Mouse (Mus musculus): Measurements from ENCODE around the gene Gpr3. TPM values are rescaled to one million over a fixed set of nuclear protein-coding genes. Genes with fewer than 3 reads are reported as not detected.

The Gpr3 gene
- total RNA-seq (2021): not detected
- long read RNA-seq, experiment 1: 0 reads
- long read RNA-seq, experiment 2: 0 reads

DNA sequence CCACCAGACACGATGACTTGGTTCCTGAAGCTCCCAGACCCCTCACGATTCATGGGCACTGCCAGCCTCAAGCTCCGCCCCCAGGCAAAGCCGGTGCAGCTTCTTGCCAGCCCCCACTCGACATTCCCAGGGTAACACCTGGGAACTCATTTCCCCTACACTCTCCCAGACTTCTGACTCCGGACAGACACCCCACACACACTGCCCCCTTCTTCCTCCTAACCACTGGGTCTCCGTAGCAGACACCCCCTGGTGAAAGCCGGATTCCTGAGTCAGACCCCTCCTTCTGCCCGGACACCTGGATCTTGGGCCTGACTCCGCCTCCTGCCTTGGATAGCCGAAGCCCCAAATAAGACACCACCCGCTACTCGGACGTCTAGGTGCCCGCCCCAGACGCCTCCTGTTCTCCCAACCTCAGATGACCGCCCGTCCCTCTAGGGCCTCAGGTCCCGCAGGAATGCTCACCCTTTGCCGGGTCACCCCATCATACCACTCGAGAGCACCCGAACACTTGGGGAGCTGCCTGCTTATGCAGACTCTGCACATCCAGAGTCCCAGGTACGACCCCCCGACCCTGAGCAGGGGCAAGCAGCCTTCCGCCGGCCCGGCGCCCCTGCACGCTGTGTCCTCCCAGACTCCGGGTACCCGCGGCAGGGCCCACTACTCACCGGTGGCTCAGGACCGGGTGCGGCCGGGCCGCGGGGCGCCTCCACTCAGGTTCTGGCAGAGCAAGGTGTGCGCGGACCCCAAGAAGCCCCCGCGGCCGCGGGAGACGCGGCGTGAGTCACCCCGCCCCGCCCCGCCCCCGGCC lies at the start of gene Gpr3, which contains the start of gene Cd164l2:
Gene Gpr3 (minus strand): TSS at position 786 of the 811 bp plus-strand sequence.
Gene Cd164l2 (plus strand): TSS at position 381 of the 811 bp plus-strand sequence.
- intact Hi-C loops (cut with DNase I): loop anchor here (5.0 to 10.0 kb wide), 2 partner anchors 205 to 267 kb away; no protein-coding TSS in a partner anchor

GRCm38 (mm10) chr4:133261641-133262374 lies 49.5 kb upstream of the Gpr3 start:
- intact Hi-C loops (cut with DNase I): no loop called here
- DNase-seq: peak in 1 of 2 experiments; percentile 3

More for the DNA sequence above, at the start of gene Gpr3, which contains the start of gene Cd164l2:
- no peak for DNase-seq

GRCm38 (mm10) chr4:133257798-133258408 lies 45.6 kb upstream of the Gpr3 start:
- no peak for DNase-seq
- intact Hi-C loops (cut with DNase I): no loop called here

DNA sequence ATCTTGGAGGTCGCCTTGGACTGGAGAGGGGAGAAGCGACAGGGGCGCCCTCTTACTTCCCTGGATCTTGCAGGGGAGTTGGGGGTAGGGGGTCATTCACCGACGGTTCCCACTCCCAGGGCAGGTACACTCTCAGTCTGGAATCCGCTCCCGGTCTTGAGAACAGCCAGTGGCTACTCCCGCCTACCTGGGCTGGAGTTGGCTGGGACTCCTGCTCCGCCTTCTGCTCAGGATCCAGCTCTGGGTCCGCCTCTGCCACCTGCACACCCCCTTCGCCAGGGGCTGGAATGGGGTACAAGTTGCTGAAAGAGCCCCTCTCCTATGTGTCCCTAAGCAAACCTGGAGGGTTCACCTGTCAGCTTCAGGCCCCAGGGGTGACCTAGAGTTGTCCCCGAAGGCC lies 44.9 kb upstream of the Gpr3 start:
- intact Hi-C loops (cut with DNase I): no loop called here
- DNase-seq: peak in 1 of 2 experiments; percentile 2

- no peak for DNase-seq
- intact Hi-C loops (cut with DNase I): no loop called here
Measured at GRCm38 (mm10) chr4:133256820-133257219, 44.5 kb upstream of the Gpr3 start.

DNA sequence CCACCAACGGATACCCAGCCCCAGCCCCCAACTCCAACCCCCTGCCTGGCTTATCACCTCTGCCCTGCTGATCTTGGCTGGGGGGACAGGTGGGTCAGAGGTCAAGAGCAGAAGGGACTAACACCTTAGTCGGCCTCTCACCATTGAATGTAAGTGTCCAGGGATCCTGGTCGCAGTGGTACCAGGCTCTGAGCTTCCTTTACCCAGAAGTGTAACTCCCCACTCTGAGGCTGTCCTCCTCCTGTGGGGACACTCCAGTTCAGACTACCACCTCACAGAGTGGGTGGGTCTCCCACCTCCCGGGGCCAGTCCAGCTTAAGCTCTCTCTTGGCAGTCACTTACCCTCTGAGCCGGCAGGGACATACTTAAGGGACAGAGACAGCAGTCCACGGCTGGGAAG lies 43.1 kb upstream of the Gpr3 start:
- intact Hi-C loops (cut with DNase I): no loop called here
- DNase-seq: no peak

- intact Hi-C loops (cut with DNase I): no loop called here
- no peak for DNase-seq
Measured at GRCm38 (mm10) chr4:133253412-133253811, 41.1 kb upstream of the Gpr3 start.

DNA sequence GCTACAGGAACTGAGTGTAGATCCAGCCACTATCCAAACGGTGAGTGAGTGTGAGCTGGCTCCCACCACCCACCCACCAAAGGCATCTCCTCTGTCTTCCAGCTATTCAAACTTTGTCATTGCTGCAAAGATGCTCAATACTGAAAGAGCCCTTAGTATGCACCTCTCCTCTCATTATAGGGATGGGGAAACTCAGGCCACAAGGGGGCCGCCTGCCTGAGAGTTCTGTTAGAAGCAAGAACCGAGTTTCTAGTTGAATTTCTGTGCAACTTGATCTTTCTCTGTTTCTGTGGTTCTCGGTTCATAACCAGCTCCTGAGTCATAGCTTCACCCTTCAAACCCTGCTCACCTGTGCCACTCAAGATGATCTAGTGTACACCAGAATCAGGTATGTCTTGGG lies 39.8 kb upstream of the Gpr3 start:
- DNase-seq: no peak
- intact Hi-C loops (cut with DNase I): no loop called here

DNA sequence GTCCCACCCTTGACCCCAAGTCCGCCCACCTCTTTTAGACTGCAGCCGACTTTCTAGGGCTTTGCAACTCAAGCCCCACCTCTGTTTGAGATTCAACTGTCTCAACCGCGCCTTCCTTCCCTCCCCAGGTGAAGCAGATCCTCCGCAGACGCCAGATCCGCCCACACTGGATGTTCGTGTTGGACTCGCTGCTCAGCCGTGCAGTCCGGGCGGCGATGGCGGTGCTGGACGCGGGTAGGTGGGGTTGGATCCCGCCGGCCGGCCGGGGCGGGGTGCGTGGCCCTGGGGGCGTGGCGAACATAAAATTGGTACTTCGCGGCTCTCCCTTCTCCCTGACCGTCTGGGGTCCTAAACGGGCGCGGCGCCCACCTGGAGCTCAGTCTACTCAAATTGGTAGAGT lies 38.9 kb upstream of the Gpr3 start:
- DNase-seq: no peak

GRCm38 (mm10) chr4:133250609-133251008 lies 38.3 kb upstream of the Gpr3 start:
- peak; percentile 84 to 87 for DNase-seq
- intact Hi-C loops (cut with DNase I): loop anchor here (1.0 kb wide), 1 partner anchor 241 kb away; no protein-coding TSS in a partner anchor

More for the DNA sequence above, 38.9 kb upstream of the Gpr3 start:
- intact Hi-C loops (cut with DNase I): no loop called here

DNA sequence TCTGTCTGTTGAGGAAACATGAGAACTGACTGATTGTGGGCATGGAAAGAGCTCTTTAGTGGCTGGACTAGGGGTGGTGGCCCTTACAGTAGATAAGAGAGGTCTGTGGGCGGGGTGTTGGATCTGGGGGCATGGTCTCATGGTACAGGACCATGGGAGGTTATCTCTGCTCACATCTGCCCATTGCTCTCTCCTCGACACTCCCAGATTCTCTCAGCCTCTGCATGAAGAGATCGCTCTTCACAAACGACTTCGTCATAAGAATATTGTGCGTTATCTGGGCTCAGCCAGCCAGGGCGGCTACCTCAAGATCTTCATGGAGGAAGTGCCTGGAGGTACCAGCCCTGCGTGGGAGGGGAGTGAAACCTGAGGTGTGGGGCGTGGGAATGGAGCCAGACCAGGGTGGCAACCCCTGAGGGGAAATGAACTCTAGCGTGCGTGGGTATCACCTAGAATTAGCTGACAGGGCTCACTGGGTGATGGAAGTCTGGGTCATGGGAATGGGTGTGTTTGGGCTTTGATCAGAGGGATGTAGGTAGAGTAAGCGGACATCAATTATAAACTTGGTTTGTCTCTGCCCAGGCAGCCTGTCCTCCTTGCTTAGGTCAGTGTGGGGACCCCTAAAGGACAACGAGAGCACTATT lies 35.6 kb upstream of the Gpr3 start:
- intact Hi-C loops (cut with DNase I): no loop called here
- DNase-seq: no peak

GRCm38 (mm10) chr4:133247072-133247471 lies 34.7 kb upstream of the Gpr3 start:
- peak in 1 of 2 experiments; percentile 50 for DNase-seq
- intact Hi-C loops (cut with DNase I): no loop called here

DNA sequence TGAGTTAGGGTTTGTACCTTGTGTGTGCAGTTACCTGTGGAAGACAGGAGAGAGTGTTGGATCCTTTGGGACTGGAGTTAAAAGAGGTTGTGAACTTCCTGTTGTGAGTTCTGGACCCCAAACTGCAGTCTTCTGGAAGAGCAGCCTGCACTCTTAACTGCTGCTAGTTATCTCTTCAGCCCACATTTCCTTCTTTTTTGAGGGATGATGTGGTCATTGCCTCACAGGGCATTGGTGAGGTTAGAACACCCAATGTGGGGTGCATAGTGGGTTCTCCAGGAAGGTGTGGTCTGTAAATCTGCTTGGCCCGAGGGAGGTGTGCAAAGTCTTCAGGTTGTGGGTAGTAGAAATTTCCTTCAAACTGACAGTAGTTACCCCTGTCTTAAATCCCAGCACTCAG lies 32.0 kb upstream of the Gpr3 start:
- DNase-seq: no peak
- intact Hi-C loops (cut with DNase I): no loop called here

DNA sequence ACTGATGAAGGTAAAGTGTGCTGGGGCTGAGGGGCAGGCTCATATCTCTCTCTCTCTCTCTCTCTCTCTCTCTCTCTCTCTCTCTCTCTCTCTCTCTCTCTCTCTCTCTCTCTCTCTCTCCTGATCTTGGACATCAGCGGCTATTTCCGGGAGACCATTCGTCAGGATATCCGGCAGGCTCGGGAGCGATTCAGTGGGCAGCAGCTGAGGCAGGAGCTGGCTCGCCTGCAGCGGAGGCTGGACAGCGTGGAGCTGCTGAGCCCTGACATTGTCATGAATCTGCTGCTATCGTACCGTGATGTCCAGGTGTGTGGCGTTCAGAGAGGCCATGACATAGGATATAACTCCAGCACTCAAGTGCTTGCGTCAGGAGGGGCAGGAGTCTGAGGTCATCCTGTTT lies 31.2 kb upstream of the Gpr3 start:
- DNase-seq: no peak

GRCm38 (mm10) chr4:133242710-133243109 lies 30.4 kb upstream of the Gpr3 start:
- DNase-seq: no peak
- intact Hi-C loops (cut with DNase I): no loop called here

More for the DNA sequence above, 31.2 kb upstream of the Gpr3 start:
- intact Hi-C loops (cut with DNase I): no loop called here

- DNase-seq: no peak
- intact Hi-C loops (cut with DNase I): no loop called here
Measured at GRCm38 (mm10) chr4:133241910-133242309, 29.6 kb upstream of the Gpr3 start.

GRCm38 (mm10) chr4:133240934-133241908 lies 28.9 kb upstream of the Gpr3 start:
- intact Hi-C loops (cut with DNase I): no loop called here

GRCm38 (mm10) chr4:133240490-133240921 lies 28.2 kb upstream of the Gpr3 start, which contains the start of gene Map3k6:
Gene Map3k6, plus strand, starts transcription at chr4:133240818.
- intact Hi-C loops (cut with DNase I): no loop called here
- DNase-seq: peak; percentile 72 to 92

More at GRCm38 (mm10) chr4:133240934-133241908, 28.9 kb upstream of the Gpr3 start:
- peak; percentile 92 to 93 for DNase-seq

GRCm38 (mm10) chr4:133237911-133238310 lies 25.6 kb upstream of the Gpr3 start:
- no peak for DNase-seq
- intact Hi-C loops (cut with DNase I): no loop called here
